Mouse (Mus musculus) G1E-ER4 (cell line): ENCODE results near the gene Smg6. TPM values are rescaled to one million over a fixed set of nuclear protein-coding genes. Genes with fewer than 3 reads are reported as not detected.

Source experiments
- GATA1 ChIP-seq: IDR thresholded peaks from one replicate; pipeline ENCODE4 v1.8.0; 2012; ENCODE audit warnings: low read length, inconsistent platforms
- polyA plus RNA-seq: library from polyadenylated mRNA; stranded (reverse); fragments of >175 nt; gene quantifications from 2 replicates; pipeline ENCODE4 v1.2.3, GENCODE M21; 2012

Gene Smg6
- 36.8 and 60.6 TPM in 2 replicates for polyA plus RNA-seq

- TF ChIP-seq GATA1 = no peak
These were observed at the start of gene Smg6, which contains the start of gene Srr for GRCm38 (mm10) chr11:74925577-74926387. TSS of gene Smg6 (plus strand) at chr11:74925823. TSS of gene Srr (minus strand) at chr11:74925948.

- TF ChIP-seq GATA1 = no peak
These were observed 48.8 kb upstream of the Smg6 start for GRCm38 (mm10) chr11:74876801-74877200.

GRCm38 (mm10) chr11:74880999-74881398 lies 44.6 kb upstream of the Smg6 start:
- TF ChIP-seq GATA1 = no peak

- TF ChIP-seq GATA1 = no peak
These were observed 43.6 kb upstream of the Smg6 start for GRCm38 (mm10) chr11:74881979-74882378.

- TF ChIP-seq GATA1 = no peak
These were observed 42.5 kb upstream of the Smg6 start for GRCm38 (mm10) chr11:74883098-74883497.

- no peak for TF ChIP-seq GATA1
These were observed 31.0 kb upstream of the Smg6 start for GRCm38 (mm10) chr11:74894619-74895018.

GRCm38 (mm10) chr11:74895980-74896900 lies 29.4 kb upstream of the Smg6 start:
- TF ChIP-seq GATA1 = no peak

- no peak for TF ChIP-seq GATA1
These were observed 28.5 kb upstream of the Smg6 start, which contains the start of gene Sgsm2 for GRCm38 (mm10) chr11:74896901-74897677. TSS of gene Sgsm2 (minus strand) at chr11:74897060.

GRCm38 (mm10) chr11:74897678-74898516 lies 27.7 kb upstream of the Smg6 start, which contains the start of gene Tsr1:
TSS of gene Tsr1 (plus strand) at chr11:74898071.
- no peak for TF ChIP-seq GATA1

- no peak for TF ChIP-seq GATA1
These were observed 27.2 kb upstream of the Smg6 start for GRCm38 (mm10) chr11:74898517-74898827.

GRCm38 (mm10) chr11:74901555-74901954 lies 24.1 kb upstream of the Smg6 start:
- no peak for TF ChIP-seq GATA1

GRCm38 (mm10) chr11:74902416-74902815 lies 23.2 kb upstream of the Smg6 start:
- no peak for TF ChIP-seq GATA1

GRCm38 (mm10) chr11:74907850-74908249 lies 17.8 kb upstream of the Smg6 start:
- TF ChIP-seq GATA1 = no peak

- TF ChIP-seq GATA1 = no peak
These were observed 16.8 kb upstream of the Smg6 start for GRCm38 (mm10) chr11:74908618-74909399.
